Mouse (Mus musculus) bone marrow, adult 2 months (tissue): Measurements from ENCODE around the gene Bbip1.

Source experiments
- CTCF ChIP-seq: fragments of 200-500 bp; IDR thresholded peaks from 2 replicates; pipeline ENCODE4 v1.5.1; 2011; ENCODE audit warnings: low read length, control low read depth; ENCODE audit not compliant: control insufficient read depth, insufficient read depth
- POLR2A ChIP-seq: fragments of 200-500 bp; IDR thresholded peaks from 2 replicates; pipeline ENCODE4 v1.6.1; 2011; ENCODE audit warnings: low read depth, mild to moderate bottlenecking, control low read depth, low read length, borderline replicate concordance; ENCODE audit not compliant: control insufficient read depth

DNA sequence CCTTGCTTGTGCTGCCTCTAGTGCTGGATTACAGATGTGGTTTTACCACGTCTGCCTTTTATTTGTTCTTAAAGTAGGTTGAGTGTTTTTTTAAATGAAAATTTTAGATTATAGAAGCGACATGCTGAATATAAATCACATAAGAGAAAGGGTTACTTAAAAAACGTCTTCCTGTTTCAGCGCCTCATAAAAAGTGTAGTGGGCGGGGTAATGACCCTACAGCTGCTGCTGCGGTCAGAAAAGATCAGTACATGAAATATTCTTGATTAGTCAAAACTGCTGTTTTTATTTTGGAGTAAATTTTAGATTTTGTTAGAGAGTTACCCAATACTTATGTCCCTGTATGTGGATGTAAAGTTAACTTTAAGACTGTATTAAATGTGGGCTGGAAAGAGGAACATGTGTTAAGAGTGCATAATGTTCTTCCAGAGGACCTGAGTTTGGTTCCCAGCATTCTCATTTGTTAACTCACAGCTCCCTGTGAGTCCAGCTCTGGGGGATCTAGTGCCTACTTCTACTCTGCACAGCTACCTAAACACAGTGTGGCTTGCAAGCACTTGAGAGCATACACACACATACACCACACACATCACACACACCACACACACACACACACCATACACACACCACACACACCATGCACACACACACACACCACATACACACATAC lies 38.3 kb downstream of the Bbip1 start:
- TF ChIP-seq CTCF (no peak), POLR2A (no peak)
